Mouse (Mus musculus): ENCODE measurements around the gene Eapp.

The Eapp gene

DNA sequence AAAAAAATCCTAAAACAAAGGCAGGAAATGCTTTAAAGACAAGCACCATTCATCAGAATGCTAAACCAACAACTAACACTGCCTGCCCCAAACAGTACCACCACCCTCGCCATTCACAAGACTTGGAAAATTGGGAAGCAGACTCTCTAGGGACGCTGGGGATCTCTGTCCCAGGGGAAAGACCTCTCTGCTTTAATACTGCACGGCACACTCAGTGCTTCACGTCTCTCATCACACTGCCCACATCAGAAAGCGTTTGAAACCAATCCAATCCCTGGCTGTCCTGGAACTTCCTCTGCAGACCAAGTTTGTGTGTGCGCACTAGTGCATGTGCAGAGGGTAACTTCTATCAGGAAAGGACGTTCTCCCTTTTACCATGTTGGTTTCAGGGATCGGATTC is 43.9 kb downstream of the Eapp start:
- in situ Hi-C loops (cut with MboI; ENCODE audit: low pct_unique_long_range_greater_than_20kb in 1 of 2, low sequenced_read_pairs in 2 of 2, unreplicated experiment in 1 of 2), result no loop called here

DNA sequence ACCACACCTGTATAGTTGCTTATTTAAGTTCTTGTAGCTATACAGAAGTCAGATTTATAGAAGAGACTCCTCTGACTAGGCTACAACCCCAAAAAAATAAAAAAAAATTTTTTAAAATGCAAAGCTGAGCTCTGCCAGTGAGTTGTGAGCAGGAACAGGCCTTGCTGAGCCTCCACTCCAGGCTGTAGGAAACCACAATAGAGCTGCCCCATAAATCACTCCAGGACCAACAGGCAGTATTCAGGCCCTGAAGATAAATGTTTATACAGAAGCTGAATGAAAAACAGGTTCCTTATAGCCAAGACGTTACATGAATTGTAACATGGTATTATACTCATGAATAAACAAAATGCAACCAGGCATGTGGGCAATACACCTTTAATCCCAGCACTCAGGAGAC is 44.5 kb downstream of the Eapp start:
- in situ Hi-C loops (cut with MboI; ENCODE audit: low pct_unique_long_range_greater_than_20kb in 1 of 2, low sequenced_read_pairs in 2 of 2, unreplicated experiment in 1 of 2), result no loop called here

DNA sequence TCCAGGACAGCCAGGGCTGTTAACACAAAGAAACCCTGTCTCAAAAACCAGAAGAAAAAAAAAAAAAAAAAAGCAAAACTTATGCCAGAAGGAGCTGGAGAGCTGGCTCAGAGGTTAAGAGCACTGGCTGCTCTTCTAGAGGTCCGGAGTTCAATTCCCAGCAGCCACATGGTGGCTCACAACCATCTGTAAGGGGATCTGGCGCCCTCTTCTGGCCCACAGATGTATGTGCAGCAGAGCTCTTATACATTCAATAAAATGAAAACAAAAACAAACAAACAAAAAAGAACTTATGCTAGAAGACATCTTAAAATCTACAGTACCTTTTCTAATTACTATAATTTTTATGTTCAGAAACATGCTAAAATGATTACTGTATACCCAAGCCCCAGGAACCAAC is 50.8 kb downstream of the Eapp start:
- in situ Hi-C loops (cut with MboI; ENCODE audit: low pct_unique_long_range_greater_than_20kb in 1 of 2, low sequenced_read_pairs in 2 of 2, unreplicated experiment in 1 of 2), result no loop called here

DNA sequence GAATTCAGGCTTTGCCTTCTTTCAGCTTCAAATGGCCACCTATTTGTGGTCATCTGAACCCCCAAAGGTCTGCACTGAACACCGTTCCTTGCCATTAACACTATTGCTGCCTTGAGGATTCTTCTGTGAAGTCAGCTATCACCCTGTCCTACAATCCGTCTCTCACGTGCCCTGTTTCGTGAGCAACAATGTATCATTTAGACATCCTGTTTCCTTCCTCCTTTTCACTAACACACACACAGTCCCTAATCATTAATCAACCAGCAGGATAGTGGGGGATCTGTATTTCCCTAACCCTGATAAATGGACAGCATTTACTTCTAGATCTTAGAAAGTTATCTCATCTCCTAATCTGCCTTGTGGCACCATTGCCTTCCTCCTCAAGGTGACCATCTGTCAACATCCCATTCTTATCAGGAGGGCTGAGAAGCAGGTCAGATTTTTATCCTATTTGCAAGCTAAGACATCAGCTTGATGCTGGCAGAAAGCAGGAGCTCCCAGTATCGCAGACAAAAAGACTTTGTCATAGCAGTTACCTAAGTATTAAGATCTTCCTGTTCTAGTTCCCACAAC is 52.3 kb downstream of the Eapp start:
- in situ Hi-C loops (cut with MboI; ENCODE audit: low pct_unique_long_range_greater_than_20kb in 1 of 2, low sequenced_read_pairs in 2 of 2, unreplicated experiment in 1 of 2), result no loop called here

DNA sequence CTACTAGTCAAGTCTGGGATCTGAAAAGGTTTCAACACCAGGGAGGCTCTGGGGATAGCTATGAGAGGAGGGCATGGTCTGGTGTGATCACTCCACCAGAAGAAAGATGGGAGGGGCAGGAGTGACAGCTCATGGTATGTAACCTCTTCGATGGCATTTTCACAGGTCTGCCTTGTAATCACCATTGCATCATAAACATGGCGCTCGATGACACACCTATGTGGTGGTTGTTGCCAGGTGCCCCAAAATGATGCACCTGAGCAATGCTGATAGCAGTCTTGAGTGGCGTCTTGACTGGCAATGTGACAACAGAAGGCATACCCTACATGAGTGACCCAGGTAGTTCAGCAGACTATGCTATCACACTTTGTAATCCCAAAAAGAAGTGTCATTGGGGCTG is 54.3 kb downstream of the Eapp start:
- in situ Hi-C loops (cut with MboI; ENCODE audit: low pct_unique_long_range_greater_than_20kb in 1 of 2, low sequenced_read_pairs in 2 of 2, unreplicated experiment in 1 of 2), result no loop called here

DNA sequence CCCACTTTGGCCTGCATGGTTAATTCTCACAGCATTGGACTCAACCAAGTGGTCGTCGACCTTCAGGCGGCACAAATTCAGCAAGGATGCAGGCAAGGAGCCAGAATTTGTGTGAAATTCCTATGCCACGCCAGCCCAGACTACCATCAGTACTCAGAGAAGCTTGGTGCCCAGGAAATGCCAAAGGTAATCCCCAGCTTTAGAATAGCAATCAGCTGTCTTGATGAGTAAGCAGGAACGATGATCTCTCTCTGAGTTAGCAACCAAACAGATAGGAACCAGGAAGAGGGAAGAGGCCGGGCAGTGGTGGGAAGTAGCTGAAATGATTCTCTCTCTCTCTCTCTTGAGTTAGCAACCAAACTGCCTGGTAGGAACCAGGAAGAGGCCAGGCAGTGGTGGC is 55.4 kb downstream of the Eapp start:
- in situ Hi-C loops (cut with MboI; ENCODE audit: low pct_unique_long_range_greater_than_20kb in 1 of 2, low sequenced_read_pairs in 2 of 2, unreplicated experiment in 1 of 2), result no loop called here

DNA sequence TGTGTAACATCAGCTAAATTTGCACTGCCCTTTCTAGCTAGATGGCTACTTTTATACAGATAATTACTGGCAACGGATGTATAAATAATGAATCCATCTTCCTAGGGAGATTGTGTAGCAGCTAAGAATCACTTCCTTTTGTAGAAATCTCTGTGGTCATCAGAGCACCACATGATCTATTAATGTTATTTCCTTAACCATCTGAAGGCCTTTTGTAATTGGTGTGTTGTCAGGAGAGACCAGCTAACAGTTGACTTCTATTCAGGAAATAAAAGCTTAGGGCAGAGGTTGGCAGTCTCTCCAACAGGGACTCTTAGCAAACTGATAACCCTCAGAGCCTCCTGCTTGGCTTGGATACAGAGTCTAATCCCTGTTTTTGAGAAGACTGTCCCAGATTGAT is 58.7 kb downstream of the Eapp start:
- in situ Hi-C loops (cut with MboI; ENCODE audit: low pct_unique_long_range_greater_than_20kb in 1 of 2, low sequenced_read_pairs in 2 of 2, unreplicated experiment in 1 of 2), result no loop called here

DNA sequence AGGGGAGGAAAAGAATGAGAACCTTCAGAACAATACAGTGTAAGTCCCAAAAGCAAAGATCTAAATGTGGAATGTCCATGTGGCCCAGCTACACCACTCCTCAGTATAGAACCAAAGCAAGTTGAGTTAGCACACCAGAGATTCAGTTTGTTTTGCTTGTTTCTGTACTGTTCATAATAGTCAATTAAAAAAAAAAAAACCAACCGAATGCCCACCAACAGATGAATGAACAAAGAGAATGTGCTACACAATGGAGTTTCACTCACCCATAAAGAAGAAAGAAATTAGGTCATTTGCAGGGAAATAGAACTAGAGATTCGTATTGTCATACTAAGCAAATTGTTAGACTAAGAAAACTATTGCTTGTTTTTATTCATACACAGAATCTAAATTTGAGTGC is 63.6 kb downstream of the Eapp start:
- in situ Hi-C loops (cut with MboI; ENCODE audit: low pct_unique_long_range_greater_than_20kb in 1 of 2, low sequenced_read_pairs in 2 of 2, unreplicated experiment in 1 of 2), result no loop called here

DNA sequence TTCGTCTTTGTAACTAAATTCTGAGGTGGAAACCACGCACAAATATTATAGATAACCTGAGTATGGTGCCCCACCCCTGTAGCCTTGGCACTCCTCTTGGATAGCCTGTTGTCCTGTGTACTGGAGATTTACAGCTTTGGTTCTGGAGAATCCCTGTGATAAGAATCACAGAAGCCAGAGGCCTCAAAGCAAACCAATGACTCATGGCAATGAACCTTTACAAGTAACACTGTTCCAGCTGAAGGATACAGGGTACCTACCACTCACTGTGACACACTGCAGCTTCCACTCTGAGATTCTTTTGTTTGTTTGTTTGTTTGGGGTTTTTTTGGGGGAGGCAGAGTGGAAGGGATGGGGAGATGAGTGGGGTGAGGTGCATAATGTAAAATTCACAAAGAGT is 73.8 kb downstream of the Eapp start:
- in situ Hi-C loops (cut with MboI; ENCODE audit: low pct_unique_long_range_greater_than_20kb in 1 of 2, low sequenced_read_pairs in 2 of 2, unreplicated experiment in 1 of 2), result no loop called here
